Mouse (Mus musculus) gastrocnemius, postnatal 4 days (tissue): Measurements from ENCODE around the gene Olfr1051. TPM values are rescaled to one million over a fixed set of nuclear protein-coding genes. Genes with fewer than 3 reads are reported as not detected.
"Not testable (repeated sequence)": the region's sequence is repeated elsewhere in the genome, so short reads cannot be mapped to it uniquely, and the experiment has no call there.

Experiments
- DNase-seq, 2 experiments: peaks; one replicate each; pipeline ENCODE4 v3.0.0; 2021 to 2022; ENCODE audit warnings: low spot score in 2 of 2, mixed read lengths in 2 of 2
- long read RNA-seq, 2 experiments: library from polyadenylated mRNA; stranded (forward); transcript quantifications; one replicate each; pipeline ENCODE4 v2.0.0; 2021
- total RNA-seq, 2 experiments: library from RNA; stranded (reverse); gene quantifications; 2 replicates each; pipeline ENCODE4 v1.2.3; 2021

Gene Olfr1051
- total RNA-seq = not detected
- long read RNA-seq, experiment 1 = 0 reads
- long read RNA-seq, experiment 2 = 0 reads

DNA sequence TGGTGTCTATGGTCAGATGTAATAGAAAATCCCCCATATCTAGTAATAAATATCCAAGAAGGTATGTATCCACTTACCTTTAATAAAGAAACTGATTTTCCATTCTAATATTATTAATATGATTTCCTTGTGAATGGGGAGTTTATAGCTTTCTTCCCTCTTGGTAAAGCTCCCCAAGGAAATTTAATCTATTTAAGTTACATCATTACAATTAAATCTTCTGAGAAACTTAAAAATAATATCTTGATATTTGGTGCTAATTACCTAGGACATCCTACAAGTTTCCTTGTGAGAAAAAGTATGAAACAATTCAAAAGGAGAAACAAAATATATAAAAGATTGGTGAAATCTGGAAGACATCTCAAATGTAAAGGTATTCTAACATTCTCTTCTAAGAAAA is at the start of gene Olfr1051:
Gene Olfr1051, minus strand, starts transcription at position 101 of the 400 bp plus-strand sequence.
- not testable (repeated sequence) for DNase-seq

DNA sequence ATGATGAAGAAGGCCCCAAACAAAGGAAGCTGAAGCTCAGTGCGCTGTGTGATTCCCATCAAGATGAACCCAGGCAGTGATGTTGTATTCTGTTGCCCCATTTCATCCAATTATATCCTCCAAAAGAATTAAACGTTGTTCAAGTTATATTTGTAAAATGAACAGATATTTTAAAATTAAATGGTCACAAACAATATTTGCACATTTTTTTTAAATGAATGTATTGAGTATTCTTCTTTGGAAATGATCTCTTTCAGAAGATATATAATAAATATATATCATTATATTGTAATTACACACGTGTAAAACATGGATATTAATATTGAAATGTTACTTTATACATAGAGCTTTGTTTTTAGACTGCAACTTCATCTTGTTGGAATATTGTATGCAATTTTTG is 36.3 kb upstream of the Olfr1051 start, which contains the start of gene Olfr1053:
Gene Olfr1053, minus strand, starts transcription at position 101 of the 400 bp plus-strand sequence.
- DNase-seq = no peak

DNA sequence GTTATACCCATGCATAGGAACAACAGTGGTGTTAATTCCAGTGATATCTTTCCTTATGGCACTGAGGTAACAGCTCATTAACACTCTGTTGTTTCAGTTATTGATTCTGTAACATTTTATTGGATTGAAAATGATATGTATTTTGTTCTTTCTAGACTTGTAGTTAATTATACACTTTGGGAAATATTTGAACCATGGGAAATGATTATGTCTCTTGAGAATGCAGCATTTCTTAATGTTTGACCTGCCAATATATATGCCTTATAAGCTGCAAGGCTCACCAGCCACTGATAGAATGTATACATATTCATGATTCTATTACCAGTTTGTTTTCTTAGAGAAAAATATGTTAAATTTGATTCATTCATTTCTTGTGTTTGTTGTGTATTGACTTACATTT is 13.3 kb upstream of the Olfr1051 start, which contains the start of gene Olfr1052:
Gene Olfr1052, plus strand, starts transcription at position 301 of the 400 bp plus-strand sequence.
- no peak for DNase-seq

- not testable (repeated sequence) for DNase-seq
These were observed 20.7 kb downstream of the Olfr1051 start, which contains the start of gene Olfr1049 for GRCm38 (mm10) chr2:86258228-86258627. Gene Olfr1049 (minus strand): TSS chr2:86258328.

DNA sequence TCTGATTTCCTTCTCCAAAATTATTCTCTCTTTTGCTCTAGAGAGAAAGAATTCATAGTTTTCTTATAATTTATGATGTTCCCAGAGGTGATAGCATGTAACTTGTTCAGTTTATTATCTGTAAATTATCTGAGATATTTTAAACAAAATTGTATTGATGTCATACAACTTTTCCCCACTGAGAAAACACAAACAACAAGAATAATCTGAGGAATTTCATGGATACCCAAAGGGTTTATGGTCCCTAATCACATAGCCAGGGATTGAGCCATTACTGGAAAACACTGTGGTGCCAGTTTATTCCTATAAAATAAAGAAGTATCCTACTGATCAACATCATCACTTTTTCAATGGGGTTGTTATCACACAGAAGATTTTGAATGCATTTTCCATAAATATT is 38.7 kb downstream of the Olfr1051 start, which contains the start of gene Olfr1048:
Gene Olfr1048, minus strand, starts transcription at position 101 of the 400 bp plus-strand sequence.
- no peak for DNase-seq

DNA sequence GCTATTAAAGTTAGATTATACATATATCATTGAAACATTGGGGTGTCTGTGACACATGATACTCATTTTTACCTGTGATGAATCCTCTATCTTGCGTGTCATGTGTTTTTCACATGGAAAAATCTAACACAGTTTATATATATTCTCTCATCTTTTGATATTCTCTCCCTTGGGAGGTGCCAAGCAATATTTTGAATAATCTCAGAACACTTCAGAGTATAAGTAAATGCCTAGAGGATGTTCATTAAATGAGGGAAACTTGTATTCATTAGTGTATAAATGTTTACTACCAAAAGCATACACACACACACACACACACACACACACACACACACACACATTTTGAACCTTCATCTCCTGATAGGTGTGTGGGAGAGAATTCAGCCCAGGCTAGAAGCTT is 47.6 kb downstream of the Olfr1051 start, which contains the start of gene Olfr1047:
Gene Olfr1047, minus strand, starts transcription at position 101 of the 400 bp plus-strand sequence.
- no peak for DNase-seq

Other genes starting within 250 kb of the Olfr1051 start
- gene Olfr1034, start 233.2 kb downstream of the Olfr1051 start, total RNA-seq = not detected
- gene Olfr1036, start 205.1 kb downstream of the Olfr1051 start, total RNA-seq = not detected
- not detected for gene Olfr1037, start 191.7 kb downstream of the Olfr1051 start, total RNA-seq
- gene Olfr1039, start 143.2 kb downstream of the Olfr1051 start, total RNA-seq = not detected
- gene Olfr1040, start 132.4 kb downstream of the Olfr1051 start, total RNA-seq = not detected
- gene Olfr1042, start 117.2 kb downstream of the Olfr1051 start, total RNA-seq = not detected
- not detected for gene Olfr1043, start 111.6 kb downstream of the Olfr1051 start, total RNA-seq
- not detected for gene Olfr1044, start 101.3 kb downstream of the Olfr1051 start, total RNA-seq
- gene Olfr52, start 93.4 kb downstream of the Olfr1051 start, total RNA-seq = not detected
- not detected for gene Olfr1045, start 76.1 kb downstream of the Olfr1051 start, total RNA-seq
- gene Olfr1046, start 59.8 kb downstream of the Olfr1051 start, total RNA-seq = not detected
- not detected for gene Olfr1047, start 47.7 kb downstream of the Olfr1051 start, total RNA-seq
- not detected for gene Olfr1048, start 38.8 kb downstream of the Olfr1051 start, total RNA-seq
- gene Olfr1049, start 20.8 kb downstream of the Olfr1051 start, total RNA-seq = not detected
- not detected for gene Olfr1052, start 13.4 kb upstream of the Olfr1051 start, total RNA-seq
- gene Olfr1053, start 36.2 kb upstream of the Olfr1051 start, total RNA-seq = not detected
- gene Olfr1054, start 56.3 kb upstream of the Olfr1051 start, total RNA-seq = not detected
- gene Olfr1055, start 71.2 kb upstream of the Olfr1051 start, total RNA-seq = not detected
- gene Olfr1056, start 83.4 kb upstream of the Olfr1051 start, total RNA-seq = not detected
- gene Olfr1057, start 99.3 kb upstream of the Olfr1051 start, total RNA-seq = not detected
- not detected for gene Olfr1058, start 109.5 kb upstream of the Olfr1051 start, total RNA-seq
- not detected for gene Olfr1061, start 135.0 kb upstream of the Olfr1051 start, total RNA-seq
- gene Olfr1062, start 147.7 kb upstream of the Olfr1051 start, total RNA-seq = not detected
- gene Olfr1065, start 171.5 kb upstream of the Olfr1051 start, total RNA-seq = not detected
- gene Olfr1066, start 177.2 kb upstream of the Olfr1051 start, total RNA-seq = not detected
- not detected for gene Olfr228, start 208.3 kb upstream of the Olfr1051 start, total RNA-seq
- not detected for gene Olfr1076, start 229.4 kb upstream of the Olfr1051 start, total RNA-seq